Mouse (Mus musculus) MEL-GATA-1-ER (cell line): Measurements from ENCODE around the gene Ndnf.

ENCODE experiments used
- DNase-seq: peaks from one replicate; pipeline ENCODE4 v3.0.0-alpha.2; 2012; ENCODE audit warnings: low read depth; ENCODE audit errors: extremely low read depth

Gene Ndnf

GRCm38 (mm10) chr6:65743871-65744202, 72.4 kb downstream of the Ndnf start:
- DNase-seq, result no peak

GRCm38 (mm10) chr6:65758214-65758613, 86.8 kb downstream of the Ndnf start:
- no peak for DNase-seq

- no peak for DNase-seq
Observed at GRCm38 (mm10) chr6:65759174-65759573, 87.8 kb downstream of the Ndnf start.

GRCm38 (mm10) chr6:65760073-65760472, 88.7 kb downstream of the Ndnf start:
- DNase-seq, result no peak
